Mouse (Mus musculus) macrophage (primary cell): ENCODE measurements around the gene Minpp1. TPM values are rescaled to one million over a fixed set of nuclear protein-coding genes. Genes with fewer than 3 reads are reported as not detected.
"Not testable (repeated sequence)": the region's sequence is repeated elsewhere in the genome, so short reads cannot be mapped to it uniquely, and the experiment has no call there.

Experiments
- H3K27ac ChIP-seq: fragments of 350-480 bp; formaldehyde crosslinking; 2 replicates; pipeline ENCODE4 v1.9.0; 2021
- H3K36me3 ChIP-seq: fragments of 350-480 bp; formaldehyde crosslinking; 2 replicates; pipeline ENCODE4 v1.9.0; 2021; ENCODE audit errors: inconsistent target
- H3K4me3 ChIP-seq: fragments of 350-480 bp; formaldehyde crosslinking; 2 replicates; pipeline ENCODE4 v1.9.0; 2021; ENCODE audit errors: inconsistent target
- H3K79me2 ChIP-seq: fragments of 350-480 bp; formaldehyde crosslinking; 2 replicates; pipeline ENCODE4 v1.9.0; 2021; ENCODE audit errors: inconsistent target
- WGBS: methylation state at CpG from one replicate; pipeline ENCODE4 v1.1.7; 2026; ENCODE audit warnings: inconsistent platforms; ENCODE audit not compliant: missing documents; 5-methylcytosine and 5-hydroxymethylcytosine counted together
- polyA plus RNA-seq: library from polyadenylated mRNA; stranded (reverse); fragments of 250-400 nt; gene quantifications from 3 replicates; pipeline ENCODE4 v1.2.4, GENCODE M21; 2018; ENCODE audit warnings: inconsistent platforms

Gene Minpp1
- polyA plus RNA-seq, 1 experiment from 2014 or later = 17.2 TPM

DNA sequence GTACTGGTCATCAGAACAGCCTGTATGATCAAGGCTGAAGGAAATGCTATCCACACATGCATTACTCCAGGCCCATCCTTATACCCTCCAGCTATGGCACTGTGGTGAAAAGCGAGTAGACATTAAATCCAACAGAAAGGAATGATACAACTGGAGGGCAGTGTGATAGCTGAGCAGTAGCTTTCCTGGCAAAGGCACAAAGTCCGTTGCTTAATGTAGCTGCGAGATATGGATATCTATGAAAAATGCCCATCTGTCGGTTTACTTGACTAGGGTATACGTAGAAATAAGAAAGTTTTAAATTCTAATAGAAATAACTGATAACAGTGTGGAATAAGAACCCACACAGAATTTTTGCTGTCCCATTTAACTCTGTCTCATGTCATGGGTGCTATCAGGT is 5.3 kb upstream of the Minpp1 start:
- no peak overlapping the region for H3K4me3 ChIP-seq
- 96% methylated on average over 5 of the region's 5 CpGs for WGBS
- H3K36me3 ChIP-seq = no peaks in the 10 kb centered on the region
- H3K27ac ChIP-seq = no peak overlapping the region
- no peaks in the 10 kb centered on the region for H3K79me2 ChIP-seq

DNA sequence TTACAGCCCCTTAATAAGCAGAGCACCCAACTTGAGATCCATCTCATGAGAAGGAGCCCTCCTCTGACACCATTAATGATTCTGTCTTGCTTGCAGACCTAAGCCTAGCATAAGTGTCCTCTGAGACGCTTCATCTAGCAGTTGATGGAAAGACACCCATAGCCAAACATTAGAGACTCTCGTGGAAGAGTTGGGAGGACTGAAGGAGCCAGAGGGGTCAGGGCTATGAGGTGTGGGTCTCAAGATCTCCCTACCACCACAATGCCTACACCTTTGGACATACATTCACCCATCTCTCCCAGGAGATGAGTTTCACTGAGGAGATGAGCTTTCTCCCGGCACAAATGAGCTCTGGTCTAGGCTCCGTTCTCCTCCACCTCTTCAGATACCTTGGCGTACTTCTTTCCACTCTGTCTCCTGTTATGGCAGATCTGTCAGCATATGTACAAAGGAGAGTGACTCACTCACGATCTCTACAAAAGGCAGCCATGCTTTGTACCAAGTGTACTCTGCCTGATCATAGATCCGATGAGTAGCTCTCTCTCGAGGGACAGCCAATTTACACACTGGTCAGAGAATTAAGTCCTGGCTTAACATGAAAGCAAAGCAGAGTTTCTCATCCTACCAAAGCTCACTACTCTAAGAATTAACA is 4.7 kb upstream of the Minpp1 start:
- WGBS = 96% methylated on average over 8 of the region's 8 CpGs
- Histone ChIP-seq H3K4me3 (no peak overlapping the region), H3K27ac (no peak overlapping the region), H3K36me3 (no peaks in the 10 kb centered on the region), H3K79me2 (no peaks in the 10 kb centered on the region)

DNA sequence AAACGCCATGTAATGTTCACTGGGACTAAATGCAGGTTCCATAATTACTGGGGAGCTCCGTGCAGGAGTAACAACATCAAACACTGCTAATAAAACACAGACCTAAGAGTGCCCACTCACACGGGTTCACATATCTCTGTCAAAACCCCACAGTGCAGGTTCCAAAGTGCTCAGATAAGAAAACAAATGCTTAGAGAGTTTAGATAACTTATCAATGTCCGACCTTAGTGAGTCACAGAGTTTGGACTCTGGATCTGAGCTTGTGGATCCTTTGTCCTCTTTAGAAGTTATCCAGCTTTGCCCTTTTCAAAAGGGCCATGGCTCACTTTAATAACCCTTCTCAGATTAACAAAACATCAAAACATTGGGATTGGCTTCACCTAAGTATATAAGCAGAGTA is 4.1 kb upstream of the Minpp1 start:
- 92% methylated on average over 4 of the region's 4 CpGs for whole genome bisulfite sequencing
- Histone ChIP-seq H3K27ac (no peak overlapping the region), H3K4me3 (no peak overlapping the region)

DNA sequence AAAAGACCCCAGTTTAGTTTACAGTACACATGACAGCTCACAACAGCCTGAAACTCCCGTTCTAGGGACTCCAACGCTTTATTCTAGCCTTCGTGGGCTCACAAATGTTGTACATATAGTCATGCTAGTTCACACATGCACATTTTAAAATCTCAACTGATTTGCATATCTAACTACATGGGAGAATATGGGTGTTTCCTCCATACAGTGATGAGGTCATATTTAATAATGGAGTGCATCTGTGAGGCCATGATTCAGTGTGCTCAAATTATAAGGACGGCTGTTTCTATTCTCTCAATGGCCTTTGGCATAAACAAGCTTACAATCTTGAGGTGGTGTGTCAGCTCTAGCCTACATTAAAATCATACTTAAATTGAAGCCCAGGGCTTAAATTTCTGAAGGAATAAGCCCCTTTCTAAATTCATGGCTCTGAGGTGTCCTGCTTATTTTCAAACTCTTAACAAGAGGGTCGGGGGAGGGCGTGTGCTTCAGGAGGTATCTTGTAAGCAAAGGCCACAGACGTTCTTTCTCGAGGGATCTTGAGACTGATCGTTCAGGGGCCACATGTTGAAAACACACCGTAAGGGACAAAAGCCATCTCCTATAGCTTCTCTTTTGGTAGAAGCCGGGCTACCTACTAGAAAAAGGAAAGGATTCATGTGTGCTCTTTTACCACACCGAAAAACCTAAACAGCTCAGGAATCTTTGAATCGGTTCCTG is 468 bp upstream of the Minpp1 start:
- Histone ChIP-seq H3K79me2 (peaks cover 32% of the 10 kb centered on the region; the same call in 1 of the 2 replicates), H3K36me3 (no peaks in the 10 kb centered on the region), H3K27ac (0 out of 2 replicates have a peak overlapping the region, but pooled peaks have one; percentile 4), H3K4me3 (peak overlapping the region; percentile 54)
- WGBS = 19% methylated on average over 13 of the region's 13 CpGs

More for the DNA sequence above, 4.1 kb upstream of the Minpp1 start:
- peaks cover 3% of the 10 kb centered on the region; the same call in 1 of the 2 replicates for H3K79me2 ChIP-seq
- no peaks in the 10 kb centered on the region for H3K36me3 ChIP-seq

DNA sequence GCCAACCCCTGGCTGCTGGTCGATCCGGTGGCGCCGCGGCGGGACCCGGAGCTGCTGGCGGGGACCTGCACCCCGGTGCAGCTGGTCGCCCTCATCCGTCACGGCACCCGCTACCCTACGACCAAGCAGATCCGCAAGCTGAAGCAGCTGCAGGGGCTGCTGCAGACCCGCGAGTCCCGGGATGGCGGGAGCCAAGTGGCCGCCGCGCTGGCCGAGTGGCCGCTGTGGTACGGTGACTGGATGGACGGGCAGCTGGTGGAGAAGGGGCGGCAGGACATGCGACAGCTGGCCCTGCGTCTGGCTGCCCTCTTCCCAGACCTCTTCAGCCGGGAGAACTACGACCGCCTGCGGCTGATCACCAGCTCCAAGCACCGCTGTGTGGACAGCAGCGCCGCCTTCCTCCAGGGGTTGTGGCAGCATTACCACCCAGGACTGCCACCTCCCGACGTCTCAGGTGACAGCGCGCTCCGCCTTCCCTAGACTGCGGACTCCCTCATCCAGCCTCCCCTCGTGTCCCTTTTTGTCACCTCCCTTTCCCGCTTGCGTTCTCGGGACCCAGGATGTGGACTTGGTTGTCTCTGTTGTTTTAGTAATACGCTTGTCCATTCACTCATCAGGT is 646 bp downstream of the Minpp1 start:
- 1% methylated on average over 39 of the region's 47 CpGs for WGBS
- not testable (repeated sequence) for H3K36me3 ChIP-seq, H3K27ac ChIP-seq

DNA sequence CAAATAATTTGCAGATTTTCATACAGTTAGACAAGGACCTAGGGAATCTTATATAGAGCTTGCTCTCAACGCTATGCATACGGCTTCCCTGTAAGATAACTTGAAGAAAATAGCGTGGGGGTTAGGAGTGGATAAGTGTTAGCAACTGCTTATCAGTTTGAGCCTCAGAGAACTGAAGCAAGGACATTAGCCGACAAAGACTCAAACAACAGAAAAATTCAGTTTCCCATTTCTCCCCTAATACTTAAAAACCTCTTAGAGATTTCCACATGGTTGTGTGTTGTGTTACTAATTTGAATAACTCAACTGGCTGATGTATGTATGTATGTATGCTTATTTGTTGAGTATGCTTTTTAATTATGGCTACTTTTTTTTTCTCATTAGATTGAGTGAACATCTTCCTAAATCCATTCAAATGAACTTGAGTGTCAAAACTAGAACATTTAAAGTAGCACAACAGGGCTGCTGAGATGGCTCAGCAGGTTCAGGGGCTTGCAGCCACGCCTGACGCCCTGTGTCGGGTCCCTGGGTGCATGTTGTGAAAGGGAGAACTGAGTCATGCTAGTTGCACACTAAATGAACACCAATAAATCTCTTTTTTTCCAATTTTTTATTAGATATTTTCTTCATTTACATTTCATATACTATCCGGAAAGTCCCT is 2.2 kb downstream of the Minpp1 start:
- 90% methylated on average over 8 of the region's 8 CpGs for WGBS
- Histone ChIP-seq H3K4me3 (no peak overlapping the region), H3K27ac (no peak overlapping the region), H3K79me2 (peaks cover 32% of the 10 kb centered on the region; the same call in 1 of the 2 replicates), H3K36me3 (no peaks in the 10 kb centered on the region)

More for the DNA sequence above, 646 bp downstream of the Minpp1 start:
- Histone ChIP-seq H3K79me2 (peaks cover 32% of the 10 kb centered on the region; the same call in 1 of the 2 replicates), H3K4me3 (peak overlapping the region; percentile 36)

DNA sequence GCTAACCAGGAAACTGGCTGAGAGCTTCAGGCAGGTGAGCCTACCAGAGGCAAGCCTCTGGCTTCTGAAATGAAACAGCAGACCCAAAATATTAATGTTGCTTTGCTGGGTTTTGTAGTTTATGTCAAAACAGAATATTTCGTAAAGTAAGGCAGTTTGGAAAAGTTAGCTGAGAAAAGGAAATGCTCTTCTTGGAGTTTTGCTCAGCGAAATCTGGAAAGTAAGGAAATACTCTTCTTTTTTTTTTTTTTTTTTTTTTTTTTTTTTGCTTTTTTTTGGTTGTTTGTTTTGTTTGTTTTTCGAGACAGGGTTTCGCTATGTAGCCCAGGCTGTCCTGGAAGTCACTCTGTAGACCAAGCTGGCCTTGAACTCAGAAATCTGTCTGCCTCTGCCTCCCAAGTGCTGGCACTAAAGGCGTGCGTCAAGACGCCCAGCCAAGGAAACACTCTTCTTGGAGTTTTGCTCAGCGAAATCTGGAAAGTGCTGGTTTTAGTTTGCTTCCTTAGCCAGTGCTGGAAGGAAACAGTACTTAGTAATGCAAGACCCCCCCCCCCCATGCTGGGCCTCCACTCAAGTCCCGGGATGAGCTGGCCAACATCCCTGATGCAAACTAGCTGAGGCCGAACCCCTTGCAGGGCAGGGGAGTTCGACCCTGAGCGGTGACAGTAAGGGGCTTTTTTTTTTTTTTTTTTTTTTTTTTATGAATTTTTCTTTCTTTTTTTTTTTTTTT is 3.8 kb downstream of the Minpp1 start:
- 97% methylated on average over 9 of the region's 12 CpGs for WGBS
- H3K27ac ChIP-seq = no peak overlapping the region
- no peak overlapping the region for H3K4me3 ChIP-seq

DNA sequence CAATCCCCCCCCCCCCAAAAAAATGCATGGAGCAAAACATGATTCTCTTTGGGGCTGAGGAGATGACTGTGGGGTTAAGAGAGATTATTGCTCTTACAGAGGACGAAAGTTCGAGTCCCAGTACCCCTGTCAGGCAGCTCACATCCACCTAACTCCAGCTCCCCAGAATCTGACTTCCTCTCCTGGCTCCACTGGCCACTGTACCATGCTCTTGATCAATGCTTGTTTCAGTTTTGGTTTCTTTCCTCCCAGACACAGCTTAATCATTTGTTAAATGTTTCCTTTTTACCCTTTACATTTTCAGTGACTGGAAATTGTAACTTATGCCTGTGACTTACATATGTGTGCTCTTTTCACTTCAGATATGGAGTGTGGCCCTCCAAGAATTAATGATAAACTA is 5.4 kb downstream of the Minpp1 start:
- H3K36me3 ChIP-seq = no peaks in the 10 kb centered on the region; the same call in 1 of the 2 replicates
- 0% methylated on average over 1 of the region's 2 CpGs for WGBS
- no peak overlapping the region for H3K27ac ChIP-seq
- H3K4me3 ChIP-seq = no peak overlapping the region
- H3K79me2 ChIP-seq = peaks cover 32% of the 10 kb centered on the region; the same call in 1 of the 2 replicates

More for the DNA sequence above, 3.8 kb downstream of the Minpp1 start:
- peaks cover 32% of the 10 kb centered on the region; the same call in 1 of the 2 replicates for H3K79me2 ChIP-seq
- H3K36me3 ChIP-seq = no peaks in the 10 kb centered on the region; the same call in 1 of the 2 replicates

DNA sequence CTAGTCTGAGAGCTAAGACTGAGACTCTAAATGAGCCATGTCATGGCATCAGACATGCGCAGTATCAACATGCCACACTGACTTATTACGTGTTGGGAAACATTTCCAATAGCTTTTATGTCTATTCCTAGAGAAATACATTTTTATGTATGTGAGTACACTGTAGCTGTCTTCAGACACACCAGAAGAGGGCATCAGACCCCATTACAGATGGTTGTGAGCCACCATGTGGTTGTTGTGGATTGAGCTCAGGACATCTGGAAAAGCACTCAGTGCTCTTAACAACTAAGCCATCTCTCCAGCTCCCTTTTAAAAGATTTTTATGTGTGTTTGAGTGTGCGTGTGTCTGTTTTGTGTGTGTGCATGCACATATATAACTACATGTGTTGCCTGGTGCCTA is 6.8 kb downstream of the Minpp1 start:
- Histone ChIP-seq H3K27ac (no peak overlapping the region), H3K79me2 (peaks cover 21% of the 10 kb centered on the region; the same call in 1 of the 2 replicates), H3K4me3 (no peak overlapping the region), H3K36me3 (no peaks in the 10 kb centered on the region; the same call in 1 of the 2 replicates)
- 96% methylated on average over 3 of the region's 3 CpGs for WGBS

DNA sequence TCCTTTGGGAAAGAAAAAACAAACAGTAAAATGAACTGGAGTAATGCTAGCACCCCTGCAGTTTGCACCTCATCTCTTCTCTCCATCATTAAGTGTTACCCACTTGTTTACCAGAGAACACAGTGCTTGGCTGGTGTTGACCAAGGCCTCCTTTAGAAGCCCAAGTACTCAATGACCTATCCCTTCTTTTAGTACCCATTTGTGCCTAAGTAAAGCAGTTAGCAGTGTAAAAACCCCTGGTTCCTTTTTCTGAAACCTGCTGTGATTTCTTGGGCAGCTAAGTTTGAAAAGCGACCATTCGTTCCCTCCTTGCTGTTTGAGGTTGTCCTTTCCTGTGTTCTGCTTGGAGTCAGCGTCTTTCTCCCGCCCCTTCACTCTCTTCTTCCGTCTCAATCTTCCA is 7.4 kb downstream of the Minpp1 start:
- WGBS = 91% methylated on average over 5 of the region's 5 CpGs
- peaks cover 14% of the 10 kb centered on the region; the same call in 1 of the 2 replicates for H3K79me2 ChIP-seq
- H3K36me3 ChIP-seq = peaks cover 3% of the 10 kb centered on the region; the same call in 1 of the 2 replicates
- H3K27ac ChIP-seq = no peak overlapping the region
- no peak overlapping the region for H3K4me3 ChIP-seq

DNA sequence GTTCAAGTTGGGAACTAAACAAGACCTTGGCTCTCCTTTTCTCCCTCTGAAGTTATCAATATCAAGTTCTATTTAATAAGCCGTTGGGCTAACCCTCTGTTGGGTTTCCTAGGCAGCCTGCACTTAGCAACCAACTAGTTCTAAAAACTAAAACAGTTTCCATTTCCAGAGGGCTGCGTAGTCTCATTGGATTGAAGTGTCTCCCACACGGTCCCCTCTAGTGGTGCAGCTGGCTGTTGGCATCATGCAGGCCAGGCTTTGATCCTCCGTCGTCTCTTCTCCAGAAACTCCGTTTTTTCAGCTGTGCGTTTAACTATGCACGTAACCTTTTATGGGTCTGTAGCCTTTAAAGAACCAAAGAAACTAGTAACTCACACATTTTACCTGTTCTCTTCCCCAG is 7.9 kb downstream of the Minpp1 start:
- Histone ChIP-seq H3K27ac (no peak overlapping the region), H3K79me2 (peaks cover 9% of the 10 kb centered on the region; the same call in 1 of the 2 replicates), H3K36me3 (peaks cover 7% of the 10 kb centered on the region; the same call in 1 of the 2 replicates), H3K4me3 (no peak overlapping the region)
- WGBS = 92% methylated on average over 8 of the region's 8 CpGs

DNA sequence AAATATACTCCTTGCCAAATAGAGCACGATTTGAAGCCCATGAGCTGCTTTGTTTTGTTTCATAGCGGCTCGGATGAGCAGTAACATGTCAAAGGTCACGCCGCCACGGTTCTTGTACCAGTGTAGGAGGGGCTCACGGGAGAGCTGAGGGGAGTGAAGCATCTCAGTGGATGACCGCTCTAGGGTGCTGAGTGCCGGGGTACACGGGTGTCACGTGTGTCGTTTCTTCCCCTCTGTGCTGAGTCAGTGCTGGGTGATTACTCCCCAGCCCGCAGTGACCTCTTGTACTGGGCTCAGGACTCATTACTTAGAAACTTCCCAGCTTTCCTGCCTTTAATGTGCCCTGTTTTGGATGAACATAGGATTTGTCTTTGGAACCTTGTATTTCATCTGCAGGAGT is 9.0 kb downstream of the Minpp1 start:
- Histone ChIP-seq H3K36me3 (peaks cover 7% of the 10 kb centered on the region; the same call in 1 of the 2 replicates), H3K79me2 (peaks cover under 1% of the 10 kb centered on the region; the same call in 1 of the 2 replicates), H3K27ac (no peak overlapping the region), H3K4me3 (no peak overlapping the region)
- WGBS = 93% methylated on average over 13 of the region's 13 CpGs

DNA sequence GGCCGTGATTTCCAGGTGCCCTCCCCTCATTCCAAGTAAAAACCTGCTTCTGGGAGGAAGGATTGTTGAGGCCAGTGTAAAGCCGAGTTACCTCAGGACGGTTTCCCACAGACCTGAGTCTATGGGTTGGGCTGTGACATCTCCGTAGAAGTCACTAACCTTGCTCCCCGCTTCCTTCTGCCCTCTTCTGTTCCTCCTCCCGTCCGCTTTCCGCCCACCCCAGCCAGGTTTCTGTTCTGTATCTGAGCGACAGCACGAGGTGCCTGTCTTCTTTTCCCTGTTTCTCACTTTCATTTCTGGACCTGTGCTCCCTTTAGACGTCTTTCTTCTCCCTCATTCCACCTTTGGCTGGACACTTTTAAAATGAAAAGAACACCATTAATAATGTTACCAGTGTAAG is 9.5 kb downstream of the Minpp1 start:
- no peaks in the 10 kb centered on the region for H3K79me2 ChIP-seq
- no peak overlapping the region for H3K4me3 ChIP-seq
- H3K36me3 ChIP-seq = peaks cover 7% of the 10 kb centered on the region; the same call in 1 of the 2 replicates
- WGBS = 58% methylated on average over 11 of the region's 11 CpGs
- H3K27ac ChIP-seq = no peak overlapping the region

DNA sequence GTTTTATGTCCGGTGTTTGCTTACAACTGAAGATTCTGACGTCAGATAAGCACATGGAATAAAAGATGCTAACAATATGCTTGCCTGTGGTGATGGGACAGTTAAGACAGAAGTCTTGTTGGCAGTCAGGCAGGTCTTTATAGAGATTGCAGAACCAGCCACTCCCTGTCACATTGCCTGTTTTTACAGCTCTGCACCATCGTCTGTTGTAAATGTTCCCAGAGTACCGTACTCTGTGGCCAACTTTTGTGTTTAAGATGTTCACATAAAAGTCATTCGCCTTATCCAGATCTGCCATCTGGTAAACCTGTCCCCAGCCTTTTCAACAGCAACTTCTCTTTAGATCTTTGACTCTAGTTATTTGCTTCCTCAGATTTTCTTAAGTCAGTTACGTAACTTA is 11.8 kb downstream of the Minpp1 start:
- Histone ChIP-seq H3K36me3 (peaks cover 7% of the 10 kb centered on the region; the same call in 1 of the 2 replicates), H3K27ac (no peak overlapping the region), H3K79me2 (no peaks in the 10 kb centered on the region), H3K4me3 (no peak overlapping the region)
- WGBS = 94% methylated on average over 6 of the region's 6 CpGs
